Mouse (Mus musculus) erythroblast, embryonic 14.5 days (primary cell): ENCODE results near the gene Mrpl53.

ENCODE experiments used
- GATA1 ChIP-seq: IDR thresholded peaks from 2 replicates; pipeline ENCODE4 v1.6.1; 2012; ENCODE audit warnings: low read length, inconsistent platforms, mixed read lengths
- TAL1 ChIP-seq: IDR thresholded peaks from 3 replicates; pipeline ENCODE4 v1.6.1; 2012; ENCODE audit warnings: low read length, inconsistent platforms, mixed read lengths

- TF ChIP-seq GATA1 = no peak
- TF ChIP-seq TAL1 = no peak
Observed at GRCm38 (mm10) chr6:83070311-83071219, 38.3 kb upstream of the Mrpl53 start.
